Mouse (Mus musculus) CH12.LX (cell line): ENCODE measurements at regions not wholly inside any gene's neighbourhood (a gene's known extent, or its start where the extent isn't known, plus 50 kb on each side); places are given as distances from the start of the nearest gene placed in this dataset.

Source experiments
- DNase-seq: peaks from one replicate; pipeline ENCODE4 v3.0.0-alpha.2; 2013; ENCODE audit errors: extremely low read depth
- H3K27ac ChIP-seq: 2 replicates; pipeline ENCODE4 v1.5.1; 2012; ENCODE audit warnings: low read depth, mild to moderate bottlenecking, control low read depth, moderate library complexity; ENCODE audit not compliant: insufficient read depth
- H3K27me3 ChIP-seq: replicated peaks from 2 replicates; pipeline ENCODE3; 2012; ENCODE audit warnings: inconsistent platforms
- H3K36me3 ChIP-seq, 2 experiments: replicated peaks in 1 of 2; 2 replicates each; pipeline versions ENCODE3 to v1.6.1; 2012; ENCODE audit warnings: inconsistent platforms in 1 of 2, low read length in 1 of 2, mild to moderate bottlenecking in 1 of 2, mixed read lengths in 1 of 2, moderate library complexity in 1 of 2; ENCODE audit not compliant: control insufficient read depth in 1 of 2, insufficient read depth in 1 of 2
- H3K4me1 ChIP-seq, 2 experiments: 2 replicates each; pipeline ENCODE4 v1.6.1; 2012; ENCODE audit warnings: inconsistent platforms in 1 of 2, moderate library complexity in 1 of 2; ENCODE audit not compliant: insufficient read depth in 2 of 2, control insufficient read depth in 1 of 2
- H3K4me2 ChIP-seq: 2 replicates; pipeline ENCODE4 v1.6.1; 2012; ENCODE audit warnings: low read depth, mild to moderate bottlenecking, control low read depth; ENCODE audit not compliant: poor library complexity, insufficient read depth, severe bottlenecking
- H3K4me3 ChIP-seq, 3 experiments: fragments of 150-350 bp in 1 of 3; sonication (generic) in 1 of 3; replicated peaks in 1 of 3; 2 replicates each; pipeline versions ENCODE3 to v1.5.1; 2011 to 2012; ENCODE audit warnings: low read depth in 2 of 3, low read length in 2 of 3, mild to moderate bottlenecking in 2 of 3, moderate library complexity in 2 of 3, control low read depth in 1 of 3, improper control_type of control experiment in 1 of 3, inconsistent platforms in 1 of 3, mixed read lengths in 1 of 3; ENCODE audit not compliant: poor library complexity in 1 of 3
- H3K79me2 ChIP-seq: replicated peaks from 2 replicates; pipeline ENCODE4 v1.6.1; 2012; ENCODE audit warnings: mild to moderate bottlenecking, moderate library complexity; ENCODE audit not compliant: control insufficient read depth, poor library complexity, insufficient read depth, severe bottlenecking; ENCODE audit errors: extremely low read depth
- H3K9ac ChIP-seq: 2 replicates; pipeline ENCODE4 v1.6.1; 2012; ENCODE audit warnings: low read depth, mild to moderate bottlenecking, control low read depth, moderate library complexity; ENCODE audit not compliant: insufficient read depth
- H3K9me3 ChIP-seq: replicated peaks from 2 replicates; pipeline ENCODE3; 2012; ENCODE audit warnings: low read length, inconsistent platforms, mixed read lengths
- CHD2 ChIP-seq: IDR thresholded peaks from 2 replicates; pipeline ENCODE4 v1.6.1; 2011; ENCODE audit warnings: low read length, improper control_type of control experiment
- CTCF ChIP-seq, 2 experiments: IDR thresholded peaks in 1 of 2; conservative IDR thresholded peaks in 1 of 2; 2 replicates each; pipeline ENCODE4 v1.5.1; 2011 to 2012; ENCODE audit warnings: low read depth in 2 of 2, low read length in 2 of 2, improper control_type of control experiment in 1 of 2, inconsistent platforms in 1 of 2, mild to moderate bottlenecking in 1 of 2, moderate library complexity in 1 of 2
- E2F4 ChIP-seq: IDR thresholded peaks from 2 replicates; pipeline ENCODE4 v1.6.1; 2011; ENCODE audit warnings: low read depth, low read length, improper control_type of control experiment; ENCODE audit not compliant: insufficient replicate concordance
- HCFC1 ChIP-seq: IDR thresholded peaks from 2 replicates; pipeline ENCODE4 v1.6.1; 2012; ENCODE audit warnings: low read depth, mild to moderate bottlenecking, inconsistent platforms, low read length, improper control_type of control experiment
- KAT2A ChIP-seq: IDR thresholded peaks from 2 replicates; pipeline ENCODE4 v1.6.1; 2012; ENCODE audit warnings: low read length, improper control_type of control experiment, inconsistent platforms; ENCODE audit not compliant: insufficient replicate concordance
- MAX ChIP-seq: IDR thresholded peaks from 2 replicates; pipeline ENCODE4 v1.6.1; 2011; ENCODE audit warnings: low read length, improper control_type of control experiment
- MAZ ChIP-seq: IDR thresholded peaks from 2 replicates; pipeline ENCODE4 v1.6.1; 2012; ENCODE audit warnings: low read depth, mild to moderate bottlenecking, inconsistent platforms, low read length, improper control_type of control experiment, moderate library complexity
- MEF2A ChIP-seq: IDR thresholded peaks from 2 replicates; pipeline ENCODE4 v1.6.1; 2014; ENCODE audit warnings: low read depth, mild to moderate bottlenecking, inconsistent platforms, low read length, improper control_type of control experiment, borderline replicate concordance
- NRF1 ChIP-seq: IDR thresholded peaks from 2 replicates; pipeline ENCODE4 v1.6.1; 2014; ENCODE audit warnings: low read depth, mild to moderate bottlenecking, inconsistent platforms, low read length, improper control_type of control experiment, moderate library complexity
- PAX5 ChIP-seq: IDR thresholded peaks from 2 replicates; pipeline ENCODE4 v1.6.1; 2012; ENCODE audit warnings: low read length, inconsistent platforms, mixed read lengths
- POLR2A ChIP-seq: IDR thresholded peaks from 2 replicates; pipeline ENCODE4 v1.6.1; 2011; ENCODE audit warnings: low read depth, mild to moderate bottlenecking, improper control_type of control experiment, low read length
- RCOR1 ChIP-seq: conservative IDR thresholded peaks from 2 replicates; pipeline ENCODE4 v1.6.1; 2012; ENCODE audit warnings: low read depth, mild to moderate bottlenecking, inconsistent platforms, low read length, improper control_type of control experiment
- USF1 ChIP-seq: IDR thresholded peaks from 2 replicates; pipeline ENCODE4 v1.6.1; 2014; ENCODE audit warnings: low read depth, mild to moderate bottlenecking, inconsistent platforms, low read length, improper control_type of control experiment
- ZMIZ1 ChIP-seq: IDR thresholded peaks from 2 replicates; pipeline ENCODE4 v1.6.1; 2012; ENCODE audit warnings: low read depth, mild to moderate bottlenecking, inconsistent platforms, low read length, improper control_type of control experiment
- dilution Hi-C: fragments of 300-500 bp; cut with MboI; formaldehyde crosslinking; loops from 2 replicates; pipeline ENCODE4 v1.14.3; 2020; ENCODE audit warnings: low sequenced_read_pairs; ENCODE audit not compliant: extremely low pct_unique_long_range_greater_than_20kb, extremely low pct_ligation_motif_present
- in situ Hi-C: fragments of 300-500 bp; cut with MboI; formaldehyde crosslinking; loops from 3 replicates; pipeline ENCODE4 v1.14.3; 2019; ENCODE audit warnings: low sequenced_read_pairs, low pct_ligation_motif_present, low pct_unique_long_range_greater_than_20kb, mixed read lengths

GRCm38 (mm10) chr3:15157842-15158241 lies 174.3 kb downstream of the Gm9733 start:
- no peak for DNase-seq
- dilution Hi-C loops = no loop called here
- in situ Hi-C loops = no loop called here
- Histone ChIP-seq H3K9ac (no peak overlapping the region), H3K27ac (no peak overlapping the region), H3K4me3 (no peak overlapping the region), H3K27me3 (no peaks in the 10 kb centered on the region), H3K36me3 (no peaks in the 10 kb centered on the region), H3K79me2 (no peaks in the 10 kb centered on the region), H3K4me2 (no peak overlapping the region), H3K4me1 (peaks cover 4 to 9% of the 10 kb centered on the region in 2 experiments; a peak in 3 of 4 replicates), H3K9me3 (no peaks in the 10 kb centered on the region)
- TF ChIP-seq CHD2 (no peak), MAZ (no peak), USF1 (no peak)

- dilution Hi-C loops (no loop called here), in situ Hi-C loops (no loop called here)
- TF ChIP-seq MAX = no peak
- TF ChIP-seq MEF2A = no peak
- TF ChIP-seq ZMIZ1 = no peak
- no peak for TF ChIP-seq E2F4
- TF ChIP-seq HCFC1 = no peak
- no peak for TF ChIP-seq CHD2
- no peak for TF ChIP-seq NRF1
- no peak for TF ChIP-seq RCOR1
- no peak for TF ChIP-seq CTCF (conservative IDR thresholded peaks at IDR 0.05 in 1 of 2, IDR thresholded peaks at IDR 0.05 in 1 of 2; ENCODE audit: low read depth in 2 of 2, low read length in 2 of 2)
- TF ChIP-seq KAT2A = no peak
- no peak for TF ChIP-seq PAX5
- TF ChIP-seq POLR2A = no peak
Observed at GRCm38 (mm10) chr3:15158926-15159325, 173.2 kb downstream of the Gm9733 start.

More at GRCm38 (mm10) chr3:15158926-15159325, 173.2 kb downstream of the Gm9733 start:
- Histone ChIP-seq H3K9me3 (no peaks in the 10 kb centered on the region), H3K36me3 (no peaks in the 10 kb centered on the region), H3K27me3 (no peaks in the 10 kb centered on the region), H3K27ac (no peak overlapping the region), H3K4me2 (no peak overlapping the region), H3K4me1 (peaks cover 0 to 2% of the 10 kb centered on the region in 2 experiments; a peak in 1 of 4 replicates), H3K9ac (no peak overlapping the region), H3K4me3 (no peak overlapping the region), H3K79me2 (no peaks in the 10 kb centered on the region)
- DNase-seq = no peak
